Mouse (Mus musculus): ENCODE data around the gene Tnp2. TPM values are rescaled to one million over a fixed set of nuclear protein-coding genes. Genes with fewer than 3 reads are reported as not detected.

The Tnp2 gene
- total RNA-seq (2014; rRNA removed) (not detected in 2 replicates), polyA plus RNA-seq (2015; fragmentation: Nextera tagmentation; extraction: Ambion mirVana) (not detected in 2 replicates)

DNA sequence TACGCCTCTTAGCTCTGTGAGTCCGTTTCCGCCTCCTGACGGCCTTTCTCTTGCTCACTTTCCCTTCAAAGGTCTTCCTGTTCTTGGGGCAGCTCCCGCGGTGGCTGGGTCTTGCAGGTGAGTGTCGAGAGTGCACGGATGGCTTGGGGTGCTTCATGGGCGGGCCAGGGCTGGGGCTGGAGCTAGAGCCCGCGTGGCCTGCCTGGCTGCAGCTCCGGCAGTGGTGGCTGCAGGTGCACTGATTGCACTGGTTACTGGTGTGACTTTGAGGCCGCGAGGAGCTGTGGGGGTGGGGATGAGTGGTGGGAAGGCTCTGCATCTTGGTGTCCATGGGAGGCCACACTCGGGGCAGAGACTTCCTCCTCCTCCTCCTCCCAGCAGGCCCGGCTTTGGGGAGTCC is at the start of gene Tnp2:
TSS of gene Tnp2 (minus strand) at position 390 of the 400 bp plus-strand sequence.
- Histone ChIP-seq H3K27me3 (ENCODE audit: insufficient read depth, low read length) (no peaks in the 10 kb centered on the region), H3K27ac (no peak within 1 kb of the TSS), H3K4me1 (ENCODE audit: insufficient read depth, low read length) (peaks cover 7% of the 10 kb centered on the region), H3K9me3 (ENCODE audit: low read length) (no peaks in the 10 kb centered on the region), H3K9ac (replicated peaks; ENCODE audit: low read length) (no peak within 1 kb of the TSS), H3K36me3 (ENCODE audit: insufficient read depth, low read length) (no peaks in the 10 kb centered on the region), H3K4me3 (ENCODE audit: low read length) (no peak within 1 kb of the TSS), H3K4me2 (ENCODE audit: low read depth, low read length) (no peak within 1 kb of the TSS)
- ATAC-seq (no peak), DNase-seq (ENCODE audit: low spot score) (no peak)
- TF ChIP-seq CTCF (IDR thresholded peaks at IDR 0.05; ENCODE audit: low read depth) = no peak
- 53% methylated on average over 16 of the region's 16 CpGs for WGBS

DNA sequence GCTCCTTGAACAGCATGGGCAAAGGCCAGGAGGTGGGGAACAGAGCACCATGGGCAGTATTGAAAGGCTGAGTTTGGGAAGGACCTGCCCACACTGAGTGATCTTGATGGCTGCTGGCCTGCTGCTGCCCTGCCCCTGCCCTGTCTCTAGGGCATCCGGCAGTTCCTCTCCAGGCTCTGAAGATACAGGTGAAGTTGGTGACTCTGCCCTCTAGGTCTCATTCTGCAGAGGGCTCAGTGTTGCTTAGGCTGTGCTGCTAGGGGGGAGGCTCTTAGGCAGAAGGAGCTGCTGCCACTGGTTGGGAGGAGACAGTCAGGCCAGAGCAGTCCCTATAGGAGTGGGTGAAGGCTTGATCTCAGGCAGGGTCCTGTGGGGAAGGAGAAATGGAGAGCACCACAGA is 49.4 kb upstream of the Tnp2 start:
- DNase-seq (ENCODE audit: low spot score) (no peak), ATAC-seq (no peak)
- H3K4me3 ChIP-seq (ENCODE audit: low read length) = no peak overlapping the region
- no peak overlapping the region for H3K27ac ChIP-seq
- no peaks in the 10 kb centered on the region for H3K4me1 ChIP-seq (ENCODE audit: insufficient read depth, low read length)
- H3K27me3 ChIP-seq (ENCODE audit: insufficient read depth, low read length) = no peaks in the 10 kb centered on the region
- WGBS = 83% methylated on average over 1 of the region's 1 CpGs
- no peak for TF ChIP-seq CTCF (IDR thresholded peaks at IDR 0.05; ENCODE audit: low read depth)
- no peaks in the 10 kb centered on the region for H3K9me3 ChIP-seq (ENCODE audit: low read length)
- H3K36me3 ChIP-seq (ENCODE audit: insufficient read depth, low read length) = no peaks in the 10 kb centered on the region
- H3K4me2 ChIP-seq (ENCODE audit: low read depth, low read length) = no peak overlapping the region
- H3K9ac ChIP-seq (replicated peaks; ENCODE audit: low read length) = no peak overlapping the region

DNA sequence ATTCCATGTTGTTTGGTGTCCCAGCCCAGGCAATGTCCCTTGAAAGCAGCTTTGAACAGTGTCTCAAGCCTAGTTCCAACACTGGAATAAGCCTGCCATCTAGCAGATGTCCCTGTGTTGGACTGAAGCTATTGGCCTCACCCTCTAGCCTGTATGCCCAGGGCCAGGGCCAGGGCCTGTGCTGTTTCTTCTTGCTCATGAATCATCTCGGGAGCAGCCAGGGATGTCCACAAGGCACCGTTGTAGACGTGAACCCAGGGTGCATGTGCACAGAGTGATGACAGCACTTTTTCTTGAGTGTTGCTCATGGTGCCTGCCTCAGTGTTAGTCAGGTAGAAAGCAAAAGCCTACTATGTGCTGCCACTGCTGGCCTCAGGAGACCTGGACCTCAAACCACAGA is 48.8 kb upstream of the Tnp2 start:
- no peak for TF ChIP-seq CTCF (IDR thresholded peaks at IDR 0.05; ENCODE audit: low read depth)
- no peak for ATAC-seq
- no peak overlapping the region for H3K4me2 ChIP-seq (ENCODE audit: low read depth, low read length)
- no peak overlapping the region for H3K27ac ChIP-seq
- no peak overlapping the region for H3K4me3 ChIP-seq (ENCODE audit: low read length)
- H3K4me1 ChIP-seq (ENCODE audit: insufficient read depth, low read length) = no peaks in the 10 kb centered on the region
- H3K9me3 ChIP-seq (ENCODE audit: low read length) = no peaks in the 10 kb centered on the region
- WGBS = 81% methylated on average over 3 of the region's 3 CpGs
- no peak overlapping the region for H3K9ac ChIP-seq (replicated peaks; ENCODE audit: low read length)
- no peak for DNase-seq (ENCODE audit: low spot score)
- no peaks in the 10 kb centered on the region for H3K36me3 ChIP-seq (ENCODE audit: insufficient read depth, low read length)
- H3K27me3 ChIP-seq (ENCODE audit: insufficient read depth, low read length) = no peaks in the 10 kb centered on the region

DNA sequence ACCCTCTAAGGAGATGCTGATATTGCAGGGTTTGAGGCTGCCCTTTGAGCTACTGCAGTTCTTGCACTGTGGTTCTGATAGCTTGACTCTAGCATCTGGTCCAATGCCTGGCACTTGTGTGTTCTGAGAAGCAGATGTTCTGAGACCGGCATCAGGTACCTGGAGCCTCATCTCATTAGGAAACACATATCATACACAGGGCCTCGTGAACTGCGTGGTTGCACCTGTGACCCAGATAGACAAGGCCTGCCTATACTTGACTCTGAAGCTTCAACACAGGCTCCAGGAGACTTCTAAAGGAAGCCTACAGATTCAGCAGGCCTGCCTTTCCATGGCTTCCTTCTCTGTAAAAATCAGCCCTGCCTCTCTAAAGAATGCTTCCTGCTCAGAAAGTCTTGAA is 47.9 kb upstream of the Tnp2 start:
- DNase-seq (ENCODE audit: low spot score) = no peak
- WGBS = 94% methylated on average over 3 of the region's 3 CpGs
- TF ChIP-seq CTCF (IDR thresholded peaks at IDR 0.05; ENCODE audit: low read depth) = no peak

GRCm38 (mm10) chr16:10834911-10835587 is 46.6 kb upstream of the Tnp2 start, which contains the start of gene Rmi2:
Gene Rmi2, plus strand, starts transcription at chr16:10835059.
- Histone ChIP-seq H3K9me3 (ENCODE audit: low read length) (no peaks in the 10 kb centered on the region), H3K4me3 (ENCODE audit: low read length) (peak within 1 kb of the TSS; percentile 82), H3K9ac (replicated peaks; ENCODE audit: low read length) (peak within 1 kb of the TSS; percentile 52; the same call in 1 of the 2 replicates), H3K4me2 (ENCODE audit: low read depth, low read length) (peak within 1 kb of the TSS; percentile 90), H3K27me3 (ENCODE audit: insufficient read depth, low read length) (no peaks in the 10 kb centered on the region), H3K36me3 (ENCODE audit: insufficient read depth, low read length) (no peaks in the 10 kb centered on the region), H3K4me1 (ENCODE audit: insufficient read depth, low read length) (no peaks in the 10 kb centered on the region), H3K27ac (no peak within 1 kb of the TSS)
- ATAC-seq = peak; percentile 91
- no peak for TF ChIP-seq CTCF (IDR thresholded peaks at IDR 0.05; ENCODE audit: low read depth)
- 3% methylated on average over 63 of the region's 69 CpGs for WGBS
- DNase-seq (ENCODE audit: low spot score) = peak; percentile 91

More for the DNA sequence above, 47.9 kb upstream of the Tnp2 start:
- H3K9me3 ChIP-seq (ENCODE audit: low read length) = no peaks in the 10 kb centered on the region
- H3K27me3 ChIP-seq (ENCODE audit: insufficient read depth, low read length) = no peaks in the 10 kb centered on the region
- no peaks in the 10 kb centered on the region for H3K4me1 ChIP-seq (ENCODE audit: insufficient read depth, low read length)
- no peak overlapping the region for H3K4me3 ChIP-seq (ENCODE audit: low read length)
- no peak for ATAC-seq
- H3K27ac ChIP-seq = no peak overlapping the region
- no peak overlapping the region for H3K4me2 ChIP-seq (ENCODE audit: low read depth, low read length)
- no peak overlapping the region for H3K9ac ChIP-seq (replicated peaks; ENCODE audit: low read length)
- H3K36me3 ChIP-seq (ENCODE audit: insufficient read depth, low read length) = no peaks in the 10 kb centered on the region

DNA sequence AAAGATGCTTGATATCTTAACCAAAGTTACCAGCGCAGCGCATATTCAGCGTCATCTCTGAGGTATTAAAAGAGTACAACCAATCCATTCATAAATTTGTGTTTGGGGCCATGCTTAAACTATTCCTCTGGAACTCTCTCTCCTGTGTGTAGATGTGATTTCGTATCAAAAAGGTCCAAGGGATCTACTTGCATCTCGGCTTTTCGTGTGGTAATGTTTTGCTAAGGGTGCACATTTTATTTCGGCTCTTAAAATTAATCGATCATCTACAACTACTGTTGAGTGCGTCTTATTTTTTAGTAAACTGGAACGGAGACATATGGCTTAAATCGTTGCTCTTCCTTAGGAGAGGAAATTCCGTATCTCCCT is 46.1 kb upstream of the Tnp2 start:
- H3K36me3 ChIP-seq (ENCODE audit: insufficient read depth, low read length) = no peaks in the 10 kb centered on the region
- WGBS = 9% methylated on average over 12 of the region's 12 CpGs
- no peak for TF ChIP-seq CTCF (IDR thresholded peaks at IDR 0.05; ENCODE audit: low read depth)
- ATAC-seq (no peak), DNase-seq (ENCODE audit: low spot score) (no peak)
- H3K27ac ChIP-seq = no peak overlapping the region
- H3K27me3 ChIP-seq (ENCODE audit: insufficient read depth, low read length) = no peaks in the 10 kb centered on the region
- no peaks in the 10 kb centered on the region for H3K9me3 ChIP-seq (ENCODE audit: low read length)
- H3K4me3 ChIP-seq (ENCODE audit: low read length) = peak overlapping the region; percentile 82
- no peaks in the 10 kb centered on the region for H3K4me1 ChIP-seq (ENCODE audit: insufficient read depth, low read length)
- H3K4me2 ChIP-seq (ENCODE audit: low read depth, low read length) = peak overlapping the region; percentile 90
- no peak overlapping the region; the same call in 1 of the 2 replicates for H3K9ac ChIP-seq (replicated peaks; ENCODE audit: low read length)

DNA sequence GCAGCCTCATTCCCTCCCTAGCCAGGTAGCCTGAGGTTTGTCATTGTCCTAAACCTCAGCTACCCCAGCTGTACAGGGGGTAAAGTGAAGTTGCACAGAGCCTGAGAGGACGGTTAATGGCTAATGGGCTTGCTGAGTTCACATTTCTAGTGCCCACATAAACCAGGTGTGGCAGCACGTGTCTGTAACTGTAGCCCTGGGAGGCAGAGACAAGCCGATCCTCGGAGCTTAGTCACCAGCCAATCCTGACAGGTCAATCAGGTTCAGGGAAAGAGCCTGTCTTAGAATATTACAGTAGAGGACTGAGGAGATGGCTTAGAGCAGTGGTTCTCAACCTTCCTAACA is 40.0 kb upstream of the Tnp2 start:
- no peaks in the 10 kb centered on the region for H3K4me1 ChIP-seq (ENCODE audit: insufficient read depth, low read length)
- H3K36me3 ChIP-seq (ENCODE audit: insufficient read depth, low read length) = no peaks in the 10 kb centered on the region
- H3K4me3 ChIP-seq (ENCODE audit: low read length) = no peak overlapping the region
- H3K27ac ChIP-seq = no peak overlapping the region
- no peaks in the 10 kb centered on the region for H3K9me3 ChIP-seq (ENCODE audit: low read length)
- no peaks in the 10 kb centered on the region for H3K27me3 ChIP-seq (ENCODE audit: insufficient read depth, low read length)
- WGBS = 81% methylated on average over 4 of the region's 4 CpGs
- TF ChIP-seq CTCF (IDR thresholded peaks at IDR 0.05; ENCODE audit: low read depth) = no peak
- DNase-seq (ENCODE audit: low spot score) (no peak), ATAC-seq (no peak)
- no peak overlapping the region for H3K9ac ChIP-seq (replicated peaks; ENCODE audit: low read length)
- H3K4me2 ChIP-seq (ENCODE audit: low read depth, low read length) = no peak overlapping the region

Data from hindbrain, postnatal 0 days (tissue).